Mouse (Mus musculus): ENCODE measurements around the gene Myl4.

DNA sequence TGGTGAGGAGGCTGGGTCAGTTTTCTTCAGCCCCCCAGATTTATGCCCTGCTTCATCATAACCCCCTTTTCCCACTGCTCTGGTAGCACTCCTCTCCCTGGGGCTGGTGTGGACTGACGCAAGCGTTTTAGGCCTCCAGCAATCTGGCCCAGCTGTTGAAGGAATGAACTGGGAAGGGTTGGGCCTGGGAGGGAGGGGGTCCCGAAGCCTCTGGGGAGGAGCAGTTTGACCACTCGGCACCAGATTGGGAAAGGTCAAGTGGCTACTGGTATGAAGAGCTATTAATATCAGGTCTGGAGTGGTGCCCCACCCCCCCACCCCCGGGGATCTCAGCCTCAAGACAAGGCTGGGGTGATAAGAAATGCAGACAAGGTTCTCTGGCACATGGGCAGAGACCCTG is 27.6 kb downstream of the Myl4 start:
- no peak for TF ChIP-seq GATA1 (IDR thresholded peaks at IDR 0.05; ENCODE audit: borderline replicate concordance, low read length)
- TF ChIP-seq FLI1 (IDR thresholded peaks at IDR 0.05; ENCODE audit: low read length): no peak

All from megakaryocyte, embryonic 14.5 days (primary cell).